Mouse (Mus musculus) midbrain, embryonic 15.5 days (tissue): ENCODE measurements around the gene Acer3. TPM values are rescaled to one million over a fixed set of nuclear protein-coding genes. Genes with fewer than 3 reads are reported as not detected.
A peak's percentile ranks its signal among the peaks of the same experiment; 100 is the strongest.
"Not testable (repeated sequence)": the region's sequence is repeated elsewhere in the genome, so short reads cannot be mapped to it uniquely, and the experiment has no call there.

Experiments
- ATAC-seq: fragments of 200-750 bp; cut with Nextera tagmentation; replicated peaks from 2 replicates; pipeline ENCODE4 v1.8.0; 2017; ENCODE audit warnings: moderate TSS enrichment
- H3K27ac ChIP-seq: fragments of 300-500 bp; sonication (generic); 2 replicates; pipeline ENCODE4 v1.5.1; 2015; ENCODE audit warnings: mild to moderate bottlenecking, inconsistent platforms
- H3K27me3 ChIP-seq: fragments of 300-500 bp; sonication (generic); replicated peaks from 2 replicates; pipeline ENCODE4 v1.6.1; 2015; ENCODE audit warnings: inconsistent platforms
- H3K36me3 ChIP-seq: fragments of 300-500 bp; sonication (generic); replicated peaks from 2 replicates; pipeline ENCODE4 v1.6.1; 2015; ENCODE audit warnings: inconsistent platforms
- H3K4me1 ChIP-seq: fragments of 300-500 bp; sonication (generic); 2 replicates; pipeline ENCODE4 v1.6.1; 2015; ENCODE audit warnings: inconsistent platforms
- H3K4me2 ChIP-seq: fragments of 300-500 bp; sonication (generic); 2 replicates; pipeline ENCODE4 v1.6.1; 2015; ENCODE audit warnings: inconsistent platforms, mild to moderate bottlenecking, moderate library complexity
- H3K4me3 ChIP-seq: fragments of 300-500 bp; sonication (generic); 2 replicates; pipeline ENCODE4 v1.5.1; 2015; ENCODE audit warnings: mild to moderate bottlenecking, inconsistent platforms
- H3K9ac ChIP-seq: fragments of 300-500 bp; sonication (generic); 2 replicates; pipeline ENCODE4 v1.6.1; 2015; ENCODE audit warnings: mild to moderate bottlenecking, inconsistent platforms
- H3K9me3 ChIP-seq: fragments of 300-500 bp; sonication (generic); 2 replicates; pipeline ENCODE4 v1.6.1; 2016; ENCODE audit warnings: inconsistent platforms
- WGBS: fragments of 180-500 bp; shearing (Covaris S2); methylation state at CpG from one replicate; pipeline ENCODE4 v1.1.7; 2015; ENCODE audit warnings: mixed read lengths; 5-methylcytosine and 5-hydroxymethylcytosine counted together
- polyA plus RNA-seq: library from polyadenylated mRNA; unstranded; fragments of >200 nt; fragmentation: Nextera tagmentation; extraction: Ambion mirVana; gene quantifications from 2 replicates; pipeline ENCODE4 v1.2.1, GENCODE M21; 2015

Gene Acer3
- polyA plus RNA-seq, 1 experiment from 2014 or later = 18.3 TPM

DNA sequence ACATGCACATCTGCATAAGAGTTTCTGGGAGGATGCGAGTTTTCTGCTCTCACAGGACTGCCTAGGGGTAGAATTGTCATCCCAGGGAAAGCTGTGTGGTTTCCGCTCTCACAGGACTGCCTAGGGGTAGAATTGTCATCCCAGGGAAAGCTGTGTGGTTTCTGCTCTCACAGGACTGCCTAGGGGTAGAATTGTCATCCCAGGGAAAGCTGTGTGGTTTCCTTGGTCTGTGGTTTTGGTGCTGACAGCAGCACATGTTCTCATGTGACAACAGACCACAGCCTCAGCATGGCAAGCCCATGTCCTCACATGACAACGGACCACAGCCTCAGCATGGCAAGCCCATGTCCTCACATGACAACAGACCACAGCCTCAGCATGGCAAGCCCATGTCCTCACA, 133.7 kb downstream of the Acer3 start:
- H3K4me2 ChIP-seq, H3K4me3 ChIP-seq, ATAC-seq, H3K4me1 ChIP-seq, H3K9me3 ChIP-seq, H3K36me3 ChIP-seq, H3K9ac ChIP-seq: not testable (repeated sequence)
- Histone ChIP-seq H3K27me3 (peaks cover 23% of the 10 kb centered on the region), H3K27ac (0 out of 2 replicates have a peak overlapping the region, but pooled peaks have one; percentile 34)
- WGBS = 59% methylated on average over 3 of the region's 3 CpGs

DNA sequence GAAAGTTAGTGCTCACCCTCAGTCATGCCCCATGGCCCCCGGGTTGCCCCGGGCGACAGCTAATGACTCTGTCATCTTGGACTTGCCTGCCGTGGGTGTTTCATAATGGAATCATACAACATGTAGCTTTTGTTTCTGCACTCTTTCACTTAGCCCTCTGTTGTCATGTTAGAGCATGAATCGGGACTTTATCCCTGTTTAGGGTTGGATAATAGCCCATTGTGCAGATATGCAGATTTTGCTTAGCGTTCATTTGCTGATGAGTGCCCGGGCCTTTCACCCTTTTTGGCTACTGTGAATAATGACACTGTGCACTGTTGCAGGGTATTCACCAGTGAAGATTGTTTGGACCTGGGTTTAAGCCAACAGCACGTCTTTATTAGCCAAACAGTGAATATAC, 134.4 kb downstream of the Acer3 start:
- H3K4me3 ChIP-seq = no peak overlapping the region
- no peaks in the 10 kb centered on the region for H3K36me3 ChIP-seq
- H3K4me1 ChIP-seq = 0 out of 2 replicates have a peak, but pooled peaks cover 3% of the 10 kb centered on the region
- H3K27ac ChIP-seq = peak overlapping the region; percentile 34; the same call in 1 of the 2 replicates
- H3K27me3 ChIP-seq = peaks cover 16% of the 10 kb centered on the region
- no peak overlapping the region for H3K4me2 ChIP-seq
- 26% methylated on average over 8 of the region's 8 CpGs for WGBS
- ATAC-seq = peak; percentile 82
- H3K9ac ChIP-seq = no peak overlapping the region
- no peaks in the 10 kb centered on the region for H3K9me3 ChIP-seq

DNA sequence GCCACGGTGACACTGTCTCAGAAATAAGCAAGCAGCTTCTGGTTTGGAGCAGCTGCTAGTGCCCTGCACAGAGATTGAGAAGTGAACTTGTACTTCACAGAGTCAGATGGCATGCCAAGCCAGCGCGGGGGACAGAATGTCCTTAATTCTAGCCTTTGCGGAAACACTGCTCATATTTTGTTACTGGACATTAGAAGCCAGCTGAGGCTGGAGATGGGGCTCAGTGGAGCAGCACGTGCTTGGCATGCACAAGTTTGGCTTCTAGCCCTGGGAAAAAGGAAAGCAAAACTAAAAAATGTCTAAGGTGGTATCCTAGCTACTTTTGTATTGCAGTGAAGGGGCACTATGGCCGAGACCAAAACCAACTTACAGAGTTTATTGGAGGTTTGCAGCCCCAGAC, 135.7 kb downstream of the Acer3 start:
- H3K4me3 ChIP-seq = no peak overlapping the region
- no peak overlapping the region for H3K9ac ChIP-seq
- H3K27ac ChIP-seq = peak overlapping the region; percentile 51; the same call in 1 of the 2 replicates
- 0 out of 2 replicates have a peak, but pooled peaks cover 3% of the 10 kb centered on the region for H3K4me1 ChIP-seq
- ATAC-seq = peak; percentile 40; the same call in 1 of the 2 replicates
- H3K9me3 ChIP-seq = no peaks in the 10 kb centered on the region
- H3K36me3 ChIP-seq = no peaks in the 10 kb centered on the region
- peaks cover 7% of the 10 kb centered on the region for H3K27me3 ChIP-seq
- WGBS = 58% methylated on average over 6 of the region's 6 CpGs
- no peak overlapping the region for H3K4me2 ChIP-seq

DNA sequence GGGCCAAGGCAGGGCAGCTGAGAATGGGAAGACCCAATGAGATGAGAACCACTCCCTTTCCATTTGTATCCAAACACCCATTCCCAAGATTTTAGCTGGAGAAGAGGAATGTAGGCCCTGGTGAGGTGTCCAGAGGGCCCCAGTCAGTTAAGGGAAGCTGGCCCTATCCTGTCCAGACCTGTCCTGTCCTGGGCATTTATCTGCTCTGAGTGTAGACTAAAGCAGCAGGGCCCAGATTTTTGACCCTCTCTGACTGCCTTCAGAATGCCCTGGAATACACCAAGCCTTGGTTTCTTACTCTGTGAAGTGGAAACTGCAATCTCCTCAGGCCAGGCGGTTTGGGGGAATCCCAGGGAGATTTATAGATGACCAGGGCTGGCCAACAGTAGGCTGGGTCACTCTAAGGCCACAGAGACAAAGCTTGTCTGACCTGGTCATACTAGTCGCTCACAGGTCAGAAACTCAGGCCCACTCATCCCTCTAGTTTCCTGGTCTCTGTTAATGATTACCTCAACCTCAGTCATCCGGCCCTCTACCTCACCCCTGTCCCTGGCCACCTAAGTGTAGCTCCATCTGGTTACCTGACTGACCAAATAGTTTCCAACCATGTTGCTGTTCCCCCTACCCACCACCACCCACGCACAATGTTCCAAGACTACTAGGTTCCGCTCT, 142.3 kb downstream of the Acer3 start:
- Histone ChIP-seq H3K9me3 (no peaks in the 10 kb centered on the region), H3K4me3 (peak overlapping the region; percentile 93), H3K4me2 (peak overlapping the region; percentile 81), H3K36me3 (no peaks in the 10 kb centered on the region), H3K27me3 (peaks cover 6% of the 10 kb centered on the region; the same call in 1 of the 2 replicates), H3K4me1 (peaks cover 27% of the 10 kb centered on the region), H3K27ac (no peak overlapping the region), H3K9ac (peak overlapping the region; percentile 79)
- ATAC-seq = peak; percentile 30; the same call in 1 of the 2 replicates
- WGBS = 97% methylated on average over 5 of the region's 5 CpGs

DNA sequence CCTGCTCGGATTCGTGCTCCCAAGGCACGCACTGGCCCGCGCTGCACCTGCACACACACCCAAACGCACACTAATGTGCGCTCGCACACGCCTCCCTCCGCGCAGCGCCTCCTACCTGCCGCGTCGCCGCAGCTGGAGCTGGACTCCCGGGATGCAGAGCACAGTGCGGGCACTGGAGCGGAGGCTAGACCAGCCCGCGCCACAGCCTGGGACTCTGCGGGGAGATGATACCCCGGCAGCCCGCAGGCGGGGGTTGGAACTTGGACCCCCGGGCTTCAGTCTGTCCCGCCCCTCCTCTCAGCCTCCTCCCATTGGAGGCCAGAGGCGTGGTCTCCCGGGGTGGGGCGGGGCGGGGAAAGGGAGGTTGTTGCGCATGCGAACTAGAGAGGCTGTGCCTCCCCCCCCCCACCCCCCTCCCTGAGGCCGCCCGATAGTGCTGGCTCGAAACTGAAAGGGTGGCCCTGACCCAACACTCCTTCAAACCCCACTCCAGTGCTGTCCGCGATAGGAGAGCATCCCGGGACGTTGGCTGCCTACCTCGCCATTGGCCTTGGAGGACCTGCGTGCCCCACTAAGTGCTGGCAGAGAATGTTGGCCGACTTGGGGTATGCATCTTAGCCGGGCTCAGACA, 143.0 kb downstream of the Acer3 start, which contains the start of gene Capn5:
Capn5 (minus strand) TSS at position 346 of the 631 bp plus-strand sequence.
- H3K4me2 ChIP-seq = peak within 1 kb of the TSS; percentile 81
- 2% methylated on average over 36 of the region's 44 CpGs for WGBS
- H3K9ac ChIP-seq = peak within 1 kb of the TSS; percentile 79
- ATAC-seq = peak; percentile 89
- no peaks in the 10 kb centered on the region for H3K9me3 ChIP-seq
- peaks cover 6% of the 10 kb centered on the region; the same call in 1 of the 2 replicates for H3K27me3 ChIP-seq
- peak within 1 kb of the TSS; percentile 93 for H3K4me3 ChIP-seq
- H3K27ac ChIP-seq = peak within 1 kb of the TSS; percentile 50; the same call in 1 of the 2 replicates
- no peaks in the 10 kb centered on the region for H3K36me3 ChIP-seq
- H3K4me1 ChIP-seq = peaks cover 27% of the 10 kb centered on the region

DNA sequence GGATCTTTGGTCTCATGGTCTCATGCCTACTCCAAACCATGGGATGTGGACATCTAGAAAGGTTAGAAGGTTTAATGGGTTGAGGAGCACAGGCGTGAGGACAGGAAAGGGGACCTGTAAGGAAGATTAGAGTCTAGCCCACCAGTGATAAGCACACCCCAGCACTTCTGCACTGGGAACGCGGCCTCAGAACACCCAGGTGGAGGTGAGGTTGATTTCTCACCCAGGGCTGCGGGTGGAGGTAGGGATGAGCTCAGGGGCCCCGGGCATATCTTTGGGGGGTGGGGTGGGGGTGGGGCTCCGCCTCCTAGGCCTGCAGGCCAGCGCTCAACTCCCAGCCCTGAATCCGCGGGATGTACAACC, 143.5 kb downstream of the Acer3 start:
- no peaks in the 10 kb centered on the region for H3K36me3 ChIP-seq
- 4% methylated on average over 9 of the region's 9 CpGs for WGBS
- peak overlapping the region; percentile 81 for H3K4me2 ChIP-seq
- H3K4me3 ChIP-seq = peak overlapping the region; percentile 93
- H3K4me1 ChIP-seq = peaks cover 27% of the 10 kb centered on the region
- H3K27ac ChIP-seq = 0 out of 2 replicates have a peak overlapping the region, but pooled peaks have one; percentile 50
- peak overlapping the region; percentile 79 for H3K9ac ChIP-seq
- H3K27me3 ChIP-seq = peaks cover 6% of the 10 kb centered on the region; the same call in 1 of the 2 replicates
- ATAC-seq = no peak; the same call in 1 of the 2 replicates
- no peaks in the 10 kb centered on the region for H3K9me3 ChIP-seq

DNA sequence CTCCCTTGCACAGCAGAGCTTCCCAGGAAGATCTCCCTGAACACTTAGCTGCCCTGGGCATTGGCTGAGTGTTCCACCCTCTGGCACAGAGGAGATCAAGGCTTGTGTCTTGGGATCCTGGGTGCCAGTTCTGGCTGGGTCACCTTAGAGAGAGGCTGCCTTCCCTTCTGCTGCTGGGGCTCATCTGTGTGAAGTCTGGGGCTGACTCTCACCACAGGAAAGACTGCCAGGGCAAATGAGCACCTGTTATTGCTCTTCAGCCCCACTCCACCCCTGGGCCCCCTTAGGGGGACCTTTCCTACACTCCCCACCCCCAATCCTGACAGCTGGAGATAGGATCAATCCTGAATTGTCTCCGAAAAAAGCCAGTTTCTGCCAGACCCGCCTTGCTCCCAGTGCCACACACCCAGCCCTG, 143.9 kb downstream of the Acer3 start:
- Histone ChIP-seq H3K36me3 (no peaks in the 10 kb centered on the region), H3K9me3 (no peaks in the 10 kb centered on the region), H3K4me2 (peak overlapping the region; percentile 81), H3K4me3 (peak overlapping the region; percentile 93), H3K9ac (peak overlapping the region; percentile 79; the same call in 1 of the 2 replicates), H3K27me3 (0 out of 2 replicates have a peak, but pooled peaks cover 6% of the 10 kb centered on the region), H3K4me1 (peaks cover 27% of the 10 kb centered on the region), H3K27ac (no peak overlapping the region)
- 56% methylated on average over 2 of the region's 2 CpGs for WGBS
- ATAC-seq = peak; percentile 21

DNA sequence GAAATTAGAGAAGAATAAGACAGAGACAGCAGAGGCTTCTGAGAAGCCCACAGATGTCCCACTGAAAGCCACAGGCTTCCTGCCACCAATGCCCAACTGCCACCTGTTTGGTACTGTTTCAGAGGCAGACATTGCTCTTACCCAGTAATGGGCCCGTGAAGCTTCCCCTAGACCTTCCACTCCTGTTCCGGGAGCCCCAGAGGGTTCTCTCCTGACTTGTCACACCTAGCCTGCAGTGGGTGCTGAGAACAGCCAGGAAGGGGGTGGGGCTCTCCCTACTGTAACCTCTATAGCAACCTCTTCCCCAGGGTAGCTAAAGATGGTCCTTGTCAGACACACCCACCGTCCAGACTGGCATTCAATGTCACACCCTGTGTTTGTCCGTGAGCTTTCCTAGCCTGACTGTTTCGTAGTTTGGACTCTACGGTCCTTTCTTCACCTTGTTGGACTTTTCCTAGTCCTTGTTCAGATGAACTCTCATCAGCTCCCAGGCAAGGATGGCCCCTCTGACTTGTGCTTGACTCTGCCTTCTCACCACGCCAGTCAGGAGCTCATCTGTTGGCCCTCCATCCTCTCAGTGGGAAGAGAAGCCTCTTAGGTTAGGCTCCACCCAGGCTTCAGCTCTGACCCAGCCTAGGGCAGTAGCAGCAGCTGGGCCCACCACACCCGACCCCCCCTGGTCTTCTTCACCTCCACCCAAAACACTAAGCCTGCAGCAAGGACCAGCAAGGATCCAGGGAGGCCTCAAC, 144.5 kb downstream of the Acer3 start:
- peak overlapping the region; percentile 81 for H3K4me2 ChIP-seq
- no peak for ATAC-seq
- peaks cover 27% of the 10 kb centered on the region for H3K4me1 ChIP-seq
- H3K27ac ChIP-seq = no peak overlapping the region
- no peaks in the 10 kb centered on the region for H3K9me3 ChIP-seq
- WGBS = 80% methylated on average over 8 of the region's 8 CpGs
- no peak overlapping the region for H3K4me3 ChIP-seq
- H3K9ac ChIP-seq = no peak overlapping the region
- H3K36me3 ChIP-seq = no peaks in the 10 kb centered on the region
- H3K27me3 ChIP-seq = 0 out of 2 replicates have a peak, but pooled peaks cover 6% of the 10 kb centered on the region

DNA sequence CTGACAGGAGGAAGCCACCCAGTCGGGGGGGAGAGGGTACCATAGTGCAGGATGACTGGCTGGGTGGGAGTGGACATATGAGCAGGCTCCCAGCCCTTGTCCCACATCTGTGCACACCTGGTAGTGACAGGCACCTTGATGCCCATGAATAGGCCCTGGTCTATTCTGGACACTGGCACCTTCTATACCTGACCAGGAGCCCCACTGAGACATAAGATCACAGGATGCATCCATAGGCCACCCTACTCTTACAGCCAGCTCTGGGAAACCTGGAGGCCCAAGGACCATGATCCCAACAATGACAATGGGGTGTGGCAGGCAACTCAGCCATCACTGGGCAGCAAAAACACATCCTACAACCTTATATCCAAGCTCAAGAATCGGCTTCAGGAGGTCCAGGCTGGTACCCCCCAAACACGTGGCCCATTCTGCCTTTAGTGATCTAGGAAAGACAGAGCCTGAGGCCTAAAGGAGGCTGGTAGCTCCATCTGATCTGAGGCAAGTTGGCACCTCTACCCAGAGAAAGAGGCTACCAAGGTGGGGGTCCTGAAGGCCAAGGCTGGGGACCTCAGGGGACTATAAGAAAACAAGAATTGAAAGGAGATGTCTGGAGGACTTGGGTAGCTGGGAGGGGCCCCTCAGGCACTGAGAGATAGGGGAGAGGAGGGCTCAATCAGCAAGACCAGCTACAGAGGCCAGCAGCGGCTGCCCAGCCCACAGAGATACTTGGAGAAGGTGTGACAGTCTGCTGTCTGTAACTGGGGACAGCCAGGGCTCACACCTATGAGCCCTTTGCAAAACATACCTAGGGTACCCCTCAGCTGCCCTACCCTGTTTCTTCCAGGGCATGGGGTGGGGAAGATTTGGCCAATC, 145.9 kb downstream of the Acer3 start:
- 78% methylated on average over 4 of the region's 4 CpGs for WGBS
- H3K4me2 ChIP-seq = no peak overlapping the region
- H3K9ac ChIP-seq = no peak overlapping the region
- no peak overlapping the region for H3K27ac ChIP-seq
- H3K9me3 ChIP-seq = no peaks in the 10 kb centered on the region
- H3K27me3 ChIP-seq = 0 out of 2 replicates have a peak, but pooled peaks cover 6% of the 10 kb centered on the region
- H3K4me1 ChIP-seq = peaks cover 27% of the 10 kb centered on the region
- H3K4me3 ChIP-seq = no peak overlapping the region
- H3K36me3 ChIP-seq = no peaks in the 10 kb centered on the region
- ATAC-seq = no peak

DNA sequence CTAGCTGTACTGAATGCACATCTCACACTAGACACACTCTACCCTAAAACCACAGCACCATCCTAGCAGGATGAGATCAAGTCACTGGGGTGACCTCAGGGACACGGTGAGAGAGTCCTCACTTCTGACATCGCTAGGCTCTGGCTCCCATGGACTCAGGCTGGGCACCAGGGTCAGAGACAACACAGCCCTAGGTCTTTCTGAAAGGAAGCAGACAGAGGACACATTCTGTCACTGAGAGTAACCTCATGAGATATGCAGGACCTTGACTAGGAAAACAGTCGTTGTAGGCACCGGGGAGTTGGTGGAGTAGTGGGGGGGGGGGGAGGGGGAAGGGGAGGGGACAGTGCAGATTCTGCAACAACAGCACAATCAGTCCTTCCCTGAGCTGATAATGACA, 147.6 kb downstream of the Acer3 start:
- Histone ChIP-seq H3K27ac (no peak overlapping the region), H3K36me3 (no peaks in the 10 kb centered on the region), H3K27me3 (no peaks in the 10 kb centered on the region), H3K4me2 (no peak overlapping the region), H3K9me3 (no peaks in the 10 kb centered on the region), H3K9ac (no peak overlapping the region), H3K4me1 (peaks cover 25% of the 10 kb centered on the region), H3K4me3 (no peak overlapping the region)
- whole genome bisulfite sequencing = 63% methylated on average over 4 of the region's 4 CpGs
- no peak for ATAC-seq

DNA sequence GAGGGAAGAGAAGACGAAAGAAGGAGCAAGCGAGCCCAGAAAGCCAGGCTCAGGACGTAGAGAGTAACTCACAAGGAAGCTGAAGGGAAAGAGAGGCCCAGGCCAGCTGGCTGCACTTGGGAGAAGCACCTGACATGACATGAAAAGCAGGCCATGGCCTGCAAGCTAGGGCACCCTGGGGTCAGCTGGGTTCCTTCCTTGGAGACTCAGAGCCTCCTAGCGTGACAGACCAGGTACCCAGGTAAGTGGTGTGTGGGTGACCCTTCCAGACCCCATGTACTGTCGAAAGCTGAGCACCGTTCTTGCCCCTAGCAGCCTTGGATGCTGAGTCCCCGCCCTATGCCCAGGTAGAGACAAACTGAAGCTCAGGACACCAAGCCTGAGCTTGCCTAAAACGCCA, 148.3 kb downstream of the Acer3 start:
- Histone ChIP-seq H3K27ac (no peak overlapping the region), H3K36me3 (no peaks in the 10 kb centered on the region), H3K9ac (no peak overlapping the region), H3K4me1 (peaks cover 18% of the 10 kb centered on the region), H3K4me3 (no peak overlapping the region), H3K4me2 (no peak overlapping the region), H3K27me3 (no peaks in the 10 kb centered on the region), H3K9me3 (no peaks in the 10 kb centered on the region)
- 82% methylated on average over 8 of the region's 8 CpGs for WGBS
- ATAC-seq = no peak
